Mouse (Mus musculus) hindbrain, embryonic 15.5 days (tissue): ENCODE results near the gene Rbp7. TPM values are rescaled to one million over a fixed set of nuclear protein-coding genes. Genes with fewer than 3 reads are reported as not detected.
A peak's percentile ranks its signal among the peaks of the same experiment; 100 is the strongest.

Experiments
- ATAC-seq: fragments of 200-750 bp; cut with Nextera tagmentation; 2 replicates; pipeline ENCODE4 v1.8.0; 2017; ENCODE audit warnings: low read depth, moderate number of reproducible peaks, moderate TSS enrichment; ENCODE audit not compliant: low FRiP score
- H3K27ac ChIP-seq: fragments of 300-500 bp; sonication (generic); replicated peaks from 2 replicates; pipeline ENCODE4 v1.5.1; 2015; ENCODE audit warnings: mild to moderate bottlenecking, inconsistent platforms
- H3K27me3 ChIP-seq: fragments of 300-500 bp; sonication (generic); 2 replicates; pipeline ENCODE4 v1.6.1; 2015; ENCODE audit warnings: control low read depth, inconsistent platforms
- H3K36me3 ChIP-seq: fragments of 300-500 bp; sonication (generic); 2 replicates; pipeline ENCODE4 v1.6.1; 2015; ENCODE audit warnings: control low read depth, inconsistent platforms
- H3K4me1 ChIP-seq: fragments of 300-500 bp; sonication (generic); replicated peaks from 2 replicates; pipeline ENCODE4 v1.6.1; 2015; ENCODE audit warnings: control low read depth, inconsistent platforms
- H3K4me2 ChIP-seq: fragments of 300-500 bp; sonication (generic); 2 replicates; pipeline ENCODE4 v1.6.1; 2015; ENCODE audit warnings: moderate library complexity, mild to moderate bottlenecking, inconsistent platforms
- H3K4me3 ChIP-seq: fragments of 300-500 bp; sonication (generic); 2 replicates; pipeline ENCODE4 v1.5.1; 2015; ENCODE audit warnings: mild to moderate bottlenecking, inconsistent platforms
- H3K9ac ChIP-seq: fragments of 300-500 bp; sonication (generic); 2 replicates; pipeline ENCODE4 v1.6.1; 2015; ENCODE audit warnings: inconsistent platforms
- H3K9me3 ChIP-seq: fragments of 300-500 bp; sonication (generic); 2 replicates; pipeline ENCODE4 v1.6.1; 2016; ENCODE audit warnings: control low read depth, inconsistent platforms
- WGBS: fragments of 180-500 bp; shearing (Covaris S2); methylation state at CpG from one replicate; pipeline ENCODE4 v1.1.7; 2015; 5-methylcytosine and 5-hydroxymethylcytosine counted together
- polyA plus RNA-seq: library from polyadenylated mRNA; unstranded; fragments of >200 nt; fragmentation: Nextera tagmentation; extraction: Ambion mirVana; gene quantifications from 2 replicates; pipeline ENCODE4 v1.2.1, GENCODE M21; 2015

Gene Rbp7
- polyA plus RNA-seq: not detected in 2 replicates

- Histone ChIP-seq H3K27me3 (no peaks in the 10 kb centered on the region), H3K9ac (no peak within 1 kb of the TSS), H3K4me3 (no peak within 1 kb of the TSS), H3K4me1 (no peaks in the 10 kb centered on the region), H3K36me3 (no peaks in the 10 kb centered on the region), H3K4me2 (no peak within 1 kb of the TSS), H3K9me3 (no peaks in the 10 kb centered on the region), H3K27ac (no peak within 1 kb of the TSS)
- ATAC-seq: no peak
- WGBS: 54% methylated on average over 8 of the region's 8 CpGs
Measured at GRCm38 (mm10) chr4:149454879-149455278, at the start of gene Rbp7. Gene Rbp7 (minus strand): TSS chr4:149454978.

- Histone ChIP-seq H3K4me2 (no peak overlapping the region), H3K4me3 (no peak overlapping the region), H3K27ac (peak overlapping the region; percentile 43; the same call in 1 of the 2 replicates), H3K4me1 (no peaks in the 10 kb centered on the region), H3K36me3 (no peaks in the 10 kb centered on the region), H3K27me3 (no peaks in the 10 kb centered on the region), H3K9me3 (no peaks in the 10 kb centered on the region), H3K9ac (no peak overlapping the region)
- no peak for ATAC-seq
- 84% methylated on average over 5 of the region's 5 CpGs for WGBS
Measured at GRCm38 (mm10) chr4:149504363-149504762, 49.6 kb upstream of the Rbp7 start.

GRCm38 (mm10) chr4:149499790-149500189, 45.0 kb upstream of the Rbp7 start:
- no peak overlapping the region for H3K27ac ChIP-seq
- ATAC-seq: no peak
- no peaks in the 10 kb centered on the region for H3K9me3 ChIP-seq
- WGBS: 71% methylated on average over 5 of the region's 5 CpGs
- H3K36me3 ChIP-seq: peaks cover 29% of the 10 kb centered on the region
- no peaks in the 10 kb centered on the region for H3K4me1 ChIP-seq
- no peak overlapping the region for H3K9ac ChIP-seq
- H3K4me3 ChIP-seq: no peak overlapping the region
- H3K27me3 ChIP-seq: no peaks in the 10 kb centered on the region
- H3K4me2 ChIP-seq: no peak overlapping the region

GRCm38 (mm10) chr4:149498901-149499300, 44.1 kb upstream of the Rbp7 start:
- Histone ChIP-seq H3K36me3 (peaks cover 38% of the 10 kb centered on the region), H3K27ac (no peak overlapping the region), H3K4me1 (no peaks in the 10 kb centered on the region), H3K9me3 (no peaks in the 10 kb centered on the region), H3K9ac (no peak overlapping the region), H3K27me3 (no peaks in the 10 kb centered on the region), H3K4me2 (no peak overlapping the region), H3K4me3 (no peak overlapping the region)
- WGBS: 87% methylated on average over 8 of the region's 8 CpGs
- ATAC-seq: no peak

GRCm38 (mm10) chr4:149496612-149497011, 41.8 kb upstream of the Rbp7 start:
- Histone ChIP-seq H3K9me3 (no peaks in the 10 kb centered on the region), H3K9ac (no peak overlapping the region), H3K4me1 (no peaks in the 10 kb centered on the region), H3K36me3 (peaks cover 57% of the 10 kb centered on the region), H3K27ac (peak overlapping the region; percentile 59), H3K4me2 (no peak overlapping the region), H3K27me3 (no peaks in the 10 kb centered on the region), H3K4me3 (no peak overlapping the region)
- 14% methylated on average over 2 of the region's 2 CpGs for WGBS
- ATAC-seq: peak; percentile 48; the same call in 1 of the 2 replicates

- peaks cover 82% of the 10 kb centered on the region for H3K36me3 ChIP-seq
Measured at GRCm38 (mm10) chr4:149491151-149491550, 36.4 kb upstream of the Rbp7 start.

GRCm38 (mm10) chr4:149489415-149490240, 34.9 kb upstream of the Rbp7 start:
- ATAC-seq: no peak
- no peaks in the 10 kb centered on the region for H3K9me3 ChIP-seq
- H3K27me3 ChIP-seq: no peaks in the 10 kb centered on the region
- H3K4me3 ChIP-seq: no peak overlapping the region
- H3K4me1 ChIP-seq: peaks cover 19% of the 10 kb centered on the region
- WGBS: 96% methylated on average over 14 of the region's 14 CpGs
- H3K9ac ChIP-seq: no peak overlapping the region
- H3K36me3 ChIP-seq: peaks cover 70% of the 10 kb centered on the region
- no peak overlapping the region for H3K4me2 ChIP-seq
- no peak overlapping the region for H3K27ac ChIP-seq

More at GRCm38 (mm10) chr4:149491151-149491550, 36.4 kb upstream of the Rbp7 start:
- no peak overlapping the region for H3K9ac ChIP-seq
- H3K9me3 ChIP-seq: no peaks in the 10 kb centered on the region
- 96% methylated on average over 3 of the region's 3 CpGs for WGBS
- no peak overlapping the region for H3K4me2 ChIP-seq
- ATAC-seq: no peak
- no peak overlapping the region for H3K4me3 ChIP-seq
- no peak overlapping the region for H3K27ac ChIP-seq
- no peaks in the 10 kb centered on the region for H3K27me3 ChIP-seq
- H3K4me1 ChIP-seq: peaks cover 11% of the 10 kb centered on the region

- no peak for ATAC-seq
- H3K27me3 ChIP-seq: no peaks in the 10 kb centered on the region
- H3K27ac ChIP-seq: no peak overlapping the region
- no peak overlapping the region for H3K9ac ChIP-seq
- no peak overlapping the region for H3K4me3 ChIP-seq
- peaks cover 52% of the 10 kb centered on the region for H3K36me3 ChIP-seq
- H3K4me1 ChIP-seq: peaks cover 25% of the 10 kb centered on the region
- H3K4me2 ChIP-seq: no peak overlapping the region
- H3K9me3 ChIP-seq: no peaks in the 10 kb centered on the region
- 94% methylated on average over 12 of the region's 12 CpGs for WGBS
Measured at GRCm38 (mm10) chr4:149487729-149488128, 33.0 kb upstream of the Rbp7 start.

GRCm38 (mm10) chr4:149485825-149486206, 31.0 kb upstream of the Rbp7 start:
- peaks cover 25% of the 10 kb centered on the region for H3K4me1 ChIP-seq
- H3K4me3 ChIP-seq: peak overlapping the region; percentile 77
- under 1% methylated on average over 10 of the region's 10 CpGs for WGBS
- H3K27me3 ChIP-seq: no peaks in the 10 kb centered on the region
- no peak for ATAC-seq
- peak overlapping the region; percentile 72 for H3K9ac ChIP-seq
- peak overlapping the region; percentile 87 for H3K4me2 ChIP-seq
- peaks cover 35% of the 10 kb centered on the region for H3K36me3 ChIP-seq
- H3K9me3 ChIP-seq: no peaks in the 10 kb centered on the region
- H3K27ac ChIP-seq: peak overlapping the region; percentile 71

GRCm38 (mm10) chr4:149485053-149485824, 30.5 kb upstream of the Rbp7 start, which contains the start of the genes Nmnat1 and Lzic:
Gene Nmnat1 (minus strand): TSS chr4:149485202.
Gene Lzic (plus strand): TSS chr4:149485229.
- peak within 1 kb of the TSS; percentile 71 for H3K27ac ChIP-seq
- H3K4me1 ChIP-seq: peaks cover 25% of the 10 kb centered on the region
- peak; percentile 98 for ATAC-seq
- H3K4me3 ChIP-seq: peak within 1 kb of the TSS; percentile 77
- H3K9ac ChIP-seq: peak within 1 kb of the TSS; percentile 72
- H3K27me3 ChIP-seq: no peaks in the 10 kb centered on the region
- WGBS: under 1% methylated on average over 60 of the region's 60 CpGs
- H3K36me3 ChIP-seq: peaks cover 35% of the 10 kb centered on the region
- no peaks in the 10 kb centered on the region for H3K9me3 ChIP-seq
- H3K4me2 ChIP-seq: peak within 1 kb of the TSS; percentile 87

GRCm38 (mm10) chr4:149484566-149484965, 29.8 kb upstream of the Rbp7 start:
- ATAC-seq: no peak
- H3K27me3 ChIP-seq: no peaks in the 10 kb centered on the region

GRCm38 (mm10) chr4:149477078-149477477, 22.3 kb upstream of the Rbp7 start, which contains the start of gene Tmem274:
Gene Tmem274 (plus strand): TSS chr4:149477378.
- 87% methylated on average over 11 of the region's 11 CpGs for WGBS
- H3K27ac ChIP-seq: no peak within 1 kb of the TSS
- no peak for ATAC-seq
- no peaks in the 10 kb centered on the region for H3K9me3 ChIP-seq
- H3K4me2 ChIP-seq: no peak within 1 kb of the TSS
- H3K9ac ChIP-seq: no peak within 1 kb of the TSS
- no peaks in the 10 kb centered on the region for H3K4me1 ChIP-seq
- peaks cover 12% of the 10 kb centered on the region for H3K36me3 ChIP-seq
- H3K4me3 ChIP-seq: no peak within 1 kb of the TSS
- no peaks in the 10 kb centered on the region for H3K27me3 ChIP-seq

More at GRCm38 (mm10) chr4:149484566-149484965, 29.8 kb upstream of the Rbp7 start:
- Histone ChIP-seq H3K4me3 (peak overlapping the region; percentile 77), H3K9me3 (no peaks in the 10 kb centered on the region), H3K36me3 (peaks cover 28% of the 10 kb centered on the region), H3K4me1 (peaks cover 25% of the 10 kb centered on the region), H3K27ac (peak overlapping the region; percentile 71), H3K4me2 (peak overlapping the region; percentile 87), H3K9ac (peak overlapping the region; percentile 72)
- 52% methylated on average over 3 of the region's 3 CpGs for WGBS
